Mouse (Mus musculus) spleen, adult 2 months (tissue): ENCODE results near the gene E130116L18Rik.
"Not testable (repeated sequence)": the region's sequence is repeated elsewhere in the genome, so short reads cannot be mapped to it uniquely, and the experiment has no call there.

Experiments used
- CTCF ChIP-seq: fragments of 200-500 bp; IDR thresholded peaks from 2 replicates; pipeline ENCODE4 v1.5.1; 2011; ENCODE audit warnings: mild to moderate bottlenecking, inconsistent platforms; ENCODE audit not compliant: insufficient read depth, insufficient read length, insufficient replicate concordance; ENCODE audit errors: extremely low read depth
- POLR2A ChIP-seq: fragments of 200-500 bp; IDR thresholded peaks from 2 replicates; pipeline ENCODE4 v1.6.1; 2011; ENCODE audit warnings: low read depth, low read length, inconsistent platforms

DNA sequence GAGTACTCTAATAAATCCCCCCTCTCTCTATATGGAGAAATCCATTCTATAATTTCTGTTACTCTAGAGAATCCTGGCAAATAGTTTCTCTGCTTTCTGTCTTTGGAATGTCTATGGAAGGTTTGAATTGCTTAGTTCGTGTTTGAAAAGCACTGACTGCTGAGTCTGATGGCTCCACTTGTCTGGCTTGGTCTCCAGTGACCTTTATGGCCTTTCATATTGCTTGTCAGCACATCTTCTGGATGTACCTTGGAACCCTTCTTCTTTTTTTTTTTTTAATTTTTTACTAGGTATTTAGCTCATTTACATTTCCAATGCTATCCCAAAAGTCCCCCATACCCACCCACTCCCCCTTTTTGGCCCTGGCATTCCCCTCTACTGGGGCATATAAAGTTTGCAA, 1.4 kb upstream of the E130116L18Rik start:
- not testable (repeated sequence) for TF ChIP-seq CTCF, POLR2A
